Mouse (Mus musculus) kidney, postnatal 4 days (tissue): ENCODE measurements around the gene Ears2.

Experiments
- DNase-seq, 2 experiments: peaks; one replicate each; pipeline ENCODE4 v3.0.0; 2021; ENCODE audit warnings: mixed read lengths in 2 of 2

The Ears2 gene

GRCm38 (mm10) chr7:122044106-122044505 lies 23.0 kb downstream of the Ears2 start:
- DNase-seq = no peak

- peak; percentile 43 to 54 for DNase-seq
Observed at GRCm38 (mm10) chr7:122034348-122034747, 32.7 kb downstream of the Ears2 start.

GRCm38 (mm10) chr7:122033371-122033770 lies 33.7 kb downstream of the Ears2 start:
- no peak for DNase-seq

DNA sequence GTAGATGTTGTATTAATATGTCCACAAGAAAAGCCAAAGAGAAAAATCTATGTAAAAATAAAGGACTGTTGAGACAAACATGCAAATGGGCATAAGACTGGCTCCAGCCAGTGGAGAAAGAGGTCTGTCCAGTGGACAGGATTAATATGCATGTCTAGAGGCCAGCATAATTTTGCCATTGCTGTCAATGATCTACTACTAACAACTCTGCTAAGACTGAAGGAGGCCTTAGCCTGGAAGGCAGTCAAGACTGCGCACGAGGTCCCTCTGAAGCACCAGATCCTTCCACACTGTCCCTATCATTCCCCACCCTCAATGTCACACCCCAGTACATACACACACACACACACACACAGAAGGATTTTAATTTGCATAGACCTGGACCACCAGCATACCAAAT lies 44.9 kb downstream of the Ears2 start:
- DNase-seq = peak in 1 of 2 experiments; percentile 21

- peak; percentile 92 to 94 for DNase-seq
Observed at GRCm38 (mm10) chr7:122020667-122021354, 46.3 kb downstream of the Ears2 start, which contains the start of gene Gga2. Gene Gga2, minus strand, starts transcription at chr7:122021222.

DNA sequence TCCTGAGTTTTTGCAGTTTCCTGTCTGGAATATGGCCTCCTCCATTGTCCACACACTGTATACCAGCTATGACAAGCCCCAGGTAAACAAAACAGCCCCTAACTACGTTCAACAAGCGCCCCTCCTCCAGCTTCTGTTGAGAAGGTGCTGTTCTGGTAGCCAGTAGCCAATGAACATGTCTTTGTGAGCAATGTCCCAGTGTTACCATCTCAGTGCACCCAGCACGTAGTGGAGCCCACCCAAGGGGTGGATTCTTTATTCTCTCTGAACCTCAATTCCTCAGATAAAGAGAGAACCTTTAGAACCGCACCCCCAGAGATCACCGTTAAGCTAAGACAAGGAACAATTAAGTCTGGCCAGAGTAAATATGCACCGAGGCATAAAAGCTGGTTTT lies 46.8 kb downstream of the Ears2 start:
- peak; percentile 14 to 35 for DNase-seq

DNA sequence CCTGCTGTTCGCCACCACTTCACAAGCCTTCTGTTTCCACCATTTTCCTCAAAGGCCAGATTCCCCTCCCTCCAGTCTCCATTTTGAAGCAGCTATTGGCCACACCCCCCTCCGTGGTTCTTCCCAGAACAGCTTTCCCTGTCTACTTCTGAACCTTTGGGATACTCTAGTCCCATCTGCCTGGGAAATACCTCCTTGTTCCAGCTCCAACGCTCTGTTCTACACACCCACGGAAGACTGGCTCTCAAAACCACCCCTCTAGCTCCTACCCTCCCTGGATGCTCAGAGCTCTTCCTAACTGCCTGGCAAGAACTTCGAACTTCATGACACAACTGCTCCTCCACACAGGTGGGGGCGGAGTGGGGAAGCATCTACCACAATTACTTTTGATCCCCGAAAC lies 48.1 kb downstream of the Ears2 start:
- no peak for DNase-seq

GRCm38 (mm10) chr7:122018247-122018646 lies 48.8 kb downstream of the Ears2 start:
- DNase-seq = no peak

- DNase-seq = peak; percentile 18 to 40
Observed at GRCm38 (mm10) chr7:122015734-122016133, 51.3 kb downstream of the Ears2 start.

- DNase-seq = peak; percentile 54 to 73
Observed at GRCm38 (mm10) chr7:122015105-122015504, 52.0 kb downstream of the Ears2 start.

- no peak for DNase-seq
Observed at GRCm38 (mm10) chr7:122012949-122013348, 54.1 kb downstream of the Ears2 start.

DNA sequence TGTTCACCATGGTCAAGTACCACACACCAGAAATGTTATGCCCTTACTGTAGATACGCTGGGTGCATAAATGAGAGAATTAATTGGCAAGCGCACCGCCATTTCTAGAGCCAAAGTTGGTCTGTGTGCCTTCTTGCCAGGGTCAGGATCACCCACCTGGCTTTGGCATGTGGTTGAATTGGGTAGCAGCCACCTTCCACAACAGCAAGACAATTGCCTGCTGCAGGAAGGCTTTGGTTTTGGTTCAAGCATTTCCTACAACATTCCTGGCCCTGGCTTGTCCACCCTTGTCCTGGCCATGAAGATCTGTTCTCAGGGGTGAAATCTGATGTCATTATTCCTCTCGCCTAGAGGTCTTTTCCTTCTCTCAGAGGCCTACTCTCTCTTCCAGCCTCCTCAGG lies 54.7 kb downstream of the Ears2 start:
- DNase-seq = no peak

- no peak for DNase-seq
Observed at GRCm38 (mm10) chr7:122000396-122000795, 66.7 kb downstream of the Ears2 start.

GRCm38 (mm10) chr7:121995961-121996360 lies 71.1 kb downstream of the Ears2 start:
- DNase-seq = no peak
